Comparison of ENCODE assay signal across 13 mouse cellular contexts in genomic region chr5:106773201-106773934, GRCm38 (mm10).
A peak's percentile ranks its signal among the peaks of the same experiment; 100 is the strongest.
DNase-seq lines count a peak whose midpoint lies in the region; ATAC-seq and TF ChIP-seq lines count a peak whose summit lies in the region.
"Had no signal": no experiment of that assay in that cellular context is flagged by ENCODE, and none has a peak within 500 bp of the region (broad histone marks: within the 10 kb centered on the region; RNA-seq: fewer than 3 reads in every experiment).

No protein-coding gene starts in this region.

- no peaks in the 10 kb centered on the region for H3K36me3 ChIP-seq in heart, embryonic 10.5 days
- no peaks in the 10 kb centered on the region for H3K36me3 ChIP-seq in forebrain, embryonic 12.5 days (replicated peaks)
- H3K36me3 ChIP-seq in limb, embryonic 14.5 days (ENCODE audit: control insufficient read depth, insufficient read depth, low read length): no peaks in the 10 kb centered on the region

- H3K4me3 ChIP-seq in heart, embryonic 10.5 days: no peak overlapping the region
- H3K4me3 ChIP-seq in forebrain, embryonic 12.5 days (replicated peaks): no peak overlapping the region
- H3K4me3 ChIP-seq in limb, embryonic 14.5 days (replicated peaks; ENCODE audit: low read length): no peak overlapping the region

- 57% methylated on average over 3 of the region's 3 CpGs for WGBS in heart, embryonic 10.5 days
- WGBS in forebrain, embryonic 12.5 days: 24% methylated on average over 3 of the region's 3 CpGs
- 38% methylated on average over 3 of the region's 3 CpGs for WGBS in limb, embryonic 14.5 days

- H3K9me3 ChIP-seq in heart, embryonic 10.5 days: no peaks in the 10 kb centered on the region
- H3K9me3 ChIP-seq in forebrain, embryonic 12.5 days: no peaks in the 10 kb centered on the region
- no peaks in the 10 kb centered on the region for H3K9me3 ChIP-seq in limb, embryonic 14.5 days (ENCODE audit: control insufficient read depth, low read length)

- no peak overlapping the region for H3K9ac ChIP-seq in forebrain, embryonic 12.5 days
- H3K9ac ChIP-seq in limb, embryonic 14.5 days (ENCODE audit: low read depth, low read length, severe bottlenecking): no peak overlapping the region

- ATAC-seq in forebrain, embryonic 12.5 days (ENCODE audit: low FRiP score): 0 out of 2 replicates have a peak, but pooled peaks have one; percentile 47
- ATAC-seq in limb, embryonic 14.5 days (ENCODE audit: low FRiP score, low read depth): peak; percentile 50; the same call in 1 of the 2 replicates
- ATAC-seq: inflammation-experienced regulatory T-cells, adult 6 months had no signal

- intact Hi-C loops in heart, postnatal 10 days (cut with DNase I): no loop called here
- intact Hi-C loops in gastrocnemius, postnatal 36 days (cut with DNase I): no loop called here

- peak overlapping the region; percentile 29; the same call in 1 of the 2 replicates for H3K27ac ChIP-seq in heart, embryonic 10.5 days
- no peak overlapping the region; the same call in 1 of the 2 replicates for H3K27ac ChIP-seq in forebrain, embryonic 12.5 days
- H3K27ac ChIP-seq in limb, embryonic 14.5 days (replicated peaks; ENCODE audit: low read depth, low read length): 0 out of 2 replicates have a peak overlapping the region, but pooled peaks have one; percentile 30
- H3K27ac ChIP-seq: macrophage had no signal

- no peak overlapping the region for H3K4me2 ChIP-seq in forebrain, embryonic 12.5 days
- H3K4me2 ChIP-seq in limb, embryonic 14.5 days (replicated peaks; ENCODE audit: low read depth, low read length, severe bottlenecking): no peak overlapping the region

- H3K4me1 ChIP-seq in heart, embryonic 10.5 days: no peaks in the 10 kb centered on the region
- H3K4me1 ChIP-seq in forebrain, embryonic 12.5 days: peaks cover 40% of the 10 kb centered on the region
- H3K4me1 ChIP-seq in limb, embryonic 14.5 days (ENCODE audit: control insufficient read depth, insufficient read depth, low read length): peaks cover 8% of the 10 kb centered on the region

- no peaks in the 10 kb centered on the region for H3K27me3 ChIP-seq in heart, embryonic 10.5 days (ENCODE audit: insufficient read depth, poor library complexity, severe bottlenecking)
- no peaks in the 10 kb centered on the region for H3K27me3 ChIP-seq in forebrain, embryonic 12.5 days
- no peaks in the 10 kb centered on the region for H3K27me3 ChIP-seq in limb, embryonic 14.5 days (ENCODE audit: control insufficient read depth, insufficient read depth, low read length)

- no peak for DNase-seq in heart, embryonic 10.5 days (ENCODE audit: low spot score)
- no peak for DNase-seq in heart, postnatal 10 days
- peak; percentile 25 for DNase-seq in NIH3T3 (ENCODE audit: low read depth)
- no peak for DNase-seq in limb, embryonic 14.5 days (ENCODE audit: low spot score)
- DNase-seq in urinary bladder, adult 2 months (ENCODE audit: low spot score): no peak
- no peak for DNase-seq in frontal cortex, postnatal 25 days (ENCODE audit: low spot score in 2 of 2)
- DNase-seq in gastrocnemius, postnatal 36 days: no peak
- DNase-seq: cerebellum, adult 9-11 months; gastrocnemius, postnatal 14 days; thymus, adult 2 months had no signal

- no peak for TF ChIP-seq POLR2A in limb, embryonic 14.5 days (IDR thresholded peaks at IDR 0.05; ENCODE audit: borderline replicate concordance, extremely low read depth, insufficient read depth, insufficient read length)
